Mouse (Mus musculus): Measurements from ENCODE around the gene Slc39a11. TPM values are rescaled to one million over a fixed set of nuclear protein-coding genes. Genes with fewer than 3 reads are reported as not detected.

Slc39a11 gene
- polyA plus RNA-seq, 1 experiment from 2014 or later: 18.6 TPM

DNA sequence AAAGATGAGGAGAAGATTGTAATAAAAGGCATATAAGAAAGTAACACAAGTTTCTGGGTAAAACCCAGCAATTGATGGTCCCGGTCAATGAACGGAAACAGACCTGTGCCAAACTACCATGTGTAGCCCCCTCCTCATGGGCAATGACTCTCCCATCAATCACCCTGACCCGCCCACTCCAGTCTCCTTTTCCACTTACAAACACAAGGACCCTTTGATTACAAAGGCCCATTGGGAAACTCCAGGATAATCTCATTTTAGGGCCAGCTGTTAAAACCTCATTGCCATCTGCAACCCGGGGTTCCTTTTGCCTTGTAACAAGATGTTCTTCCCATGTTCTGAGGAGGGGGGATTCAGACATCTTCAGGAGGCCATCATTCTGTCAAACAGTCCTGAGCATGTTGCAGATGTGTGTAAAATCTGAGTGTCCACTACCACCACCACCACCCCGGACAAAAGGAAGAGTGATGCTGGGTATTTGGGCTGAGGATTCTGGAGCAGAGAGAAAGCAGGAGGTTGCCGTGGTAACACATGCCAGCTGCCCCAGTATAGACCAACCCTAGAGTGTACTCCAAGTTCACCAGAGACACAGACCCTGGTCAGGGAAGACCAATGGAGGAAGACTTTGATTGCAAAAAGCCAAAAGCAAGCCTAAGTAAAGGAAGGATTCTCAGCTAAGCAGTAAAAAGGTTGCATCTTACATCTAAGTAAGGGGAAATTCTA is 419.3 kb downstream of the Slc39a11 start:
- no peak overlapping the region for H3K27ac ChIP-seq (ENCODE audit: low read length)
- H3K9ac ChIP-seq (replicated peaks; ENCODE audit: low read depth, low read length): no peak overlapping the region
- no peak overlapping the region for H3K4me3 ChIP-seq (ENCODE audit: low read depth, low read length)
- H3K4me1 ChIP-seq (ENCODE audit: control insufficient read depth, insufficient read depth, low read length): 0 out of 2 replicates have a peak, but pooled peaks cover 3% of the 10 kb centered on the region
- WGBS: 67% methylated on average over 6 of the region's 6 CpGs
- no peaks in the 10 kb centered on the region for H3K36me3 ChIP-seq (ENCODE audit: control insufficient read depth, insufficient read depth, low read length)
- H3K4me2 ChIP-seq (replicated peaks; ENCODE audit: low read depth, low read length): no peak overlapping the region
- no peak for ATAC-seq (ENCODE audit: insufficient number of reproducible peaks, insufficient read depth, low FRiP score, low read depth)
- no peaks in the 10 kb centered on the region for H3K27me3 ChIP-seq (ENCODE audit: control insufficient read depth, insufficient read depth, low read length)
- H3K9me3 ChIP-seq (ENCODE audit: control insufficient read depth, low read depth, low read length): no peaks in the 10 kb centered on the region

DNA sequence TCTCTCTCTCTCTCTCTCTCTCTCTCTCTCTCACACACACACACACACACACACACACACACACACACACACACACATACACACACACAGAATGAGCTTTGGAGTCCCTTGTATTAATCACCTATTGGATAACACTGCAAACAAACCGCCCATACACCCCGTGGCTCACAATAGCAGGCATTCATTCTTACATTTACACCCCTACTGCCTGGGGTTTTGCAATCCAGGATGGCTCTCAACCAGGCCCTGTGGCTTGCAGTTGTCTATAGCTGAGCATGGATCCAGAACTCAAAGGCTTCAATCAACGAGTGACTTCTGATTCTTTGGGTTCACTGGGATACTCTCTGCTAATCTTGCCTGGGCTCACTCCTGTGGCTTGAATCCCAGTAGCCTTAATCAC is 424.1 kb downstream of the Slc39a11 start:
- 0 out of 2 replicates have a peak, but pooled peaks cover 6% of the 10 kb centered on the region for H3K4me1 ChIP-seq (ENCODE audit: control insufficient read depth, insufficient read depth, low read length)
- H3K9me3 ChIP-seq (ENCODE audit: control insufficient read depth, low read depth, low read length): no peaks in the 10 kb centered on the region
- no peaks in the 10 kb centered on the region for H3K36me3 ChIP-seq (ENCODE audit: control insufficient read depth, insufficient read depth, low read length)
- WGBS: 55% methylated on average over 3 of the region's 3 CpGs
- no peak for ATAC-seq (ENCODE audit: insufficient number of reproducible peaks, insufficient read depth, low FRiP score, low read depth)
- H3K4me2 ChIP-seq (replicated peaks; ENCODE audit: low read depth, low read length): no peak overlapping the region
- H3K4me3 ChIP-seq (ENCODE audit: low read depth, low read length): no peak overlapping the region
- no peaks in the 10 kb centered on the region for H3K27me3 ChIP-seq (ENCODE audit: control insufficient read depth, insufficient read depth, low read length)
- no peak overlapping the region for H3K9ac ChIP-seq (replicated peaks; ENCODE audit: low read depth, low read length)
- H3K27ac ChIP-seq (ENCODE audit: low read length): no peak overlapping the region

DNA sequence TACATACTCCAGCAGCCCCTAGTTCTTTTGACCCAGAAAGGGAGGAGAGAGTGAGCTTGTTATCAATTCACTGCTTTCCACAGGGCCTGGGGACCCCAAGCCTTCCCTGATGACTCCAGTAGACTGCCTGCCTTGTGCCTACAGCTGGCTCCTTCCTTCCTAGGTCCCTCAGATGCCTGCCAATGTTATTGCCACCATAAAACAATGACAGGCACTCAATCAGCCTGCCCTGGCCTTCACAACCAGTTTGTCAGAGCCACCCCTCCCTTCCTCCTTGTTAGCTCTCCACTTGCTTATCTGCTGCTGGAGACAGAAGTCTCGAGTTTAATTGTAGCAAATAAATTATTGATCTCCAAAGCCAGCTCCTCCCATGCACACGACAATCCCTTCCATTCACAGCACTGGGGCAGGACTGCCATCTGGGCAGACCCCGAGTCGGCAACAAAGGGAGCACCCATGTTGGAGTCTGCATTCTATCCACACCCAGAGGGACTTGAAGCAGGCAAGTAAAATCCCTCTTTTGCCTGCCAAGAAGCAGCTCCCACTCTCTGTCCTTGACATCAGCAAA is 426.0 kb downstream of the Slc39a11 start:
- Histone ChIP-seq H3K4me3 (ENCODE audit: low read depth, low read length) (no peak overlapping the region), H3K27me3 (ENCODE audit: control insufficient read depth, insufficient read depth, low read length) (no peaks in the 10 kb centered on the region), H3K9ac (replicated peaks; ENCODE audit: low read depth, low read length) (no peak overlapping the region), H3K4me1 (ENCODE audit: control insufficient read depth, insufficient read depth, low read length) (0 out of 2 replicates have a peak, but pooled peaks cover 6% of the 10 kb centered on the region), H3K36me3 (ENCODE audit: control insufficient read depth, insufficient read depth, low read length) (no peaks in the 10 kb centered on the region), H3K4me2 (replicated peaks; ENCODE audit: low read depth, low read length) (no peak overlapping the region), H3K27ac (ENCODE audit: low read length) (no peak overlapping the region), H3K9me3 (ENCODE audit: control insufficient read depth, low read depth, low read length) (no peaks in the 10 kb centered on the region)
- ATAC-seq (ENCODE audit: insufficient number of reproducible peaks, insufficient read depth, low FRiP score, low read depth): no peak
- WGBS: 58% methylated on average over 4 of the region's 4 CpGs

DNA sequence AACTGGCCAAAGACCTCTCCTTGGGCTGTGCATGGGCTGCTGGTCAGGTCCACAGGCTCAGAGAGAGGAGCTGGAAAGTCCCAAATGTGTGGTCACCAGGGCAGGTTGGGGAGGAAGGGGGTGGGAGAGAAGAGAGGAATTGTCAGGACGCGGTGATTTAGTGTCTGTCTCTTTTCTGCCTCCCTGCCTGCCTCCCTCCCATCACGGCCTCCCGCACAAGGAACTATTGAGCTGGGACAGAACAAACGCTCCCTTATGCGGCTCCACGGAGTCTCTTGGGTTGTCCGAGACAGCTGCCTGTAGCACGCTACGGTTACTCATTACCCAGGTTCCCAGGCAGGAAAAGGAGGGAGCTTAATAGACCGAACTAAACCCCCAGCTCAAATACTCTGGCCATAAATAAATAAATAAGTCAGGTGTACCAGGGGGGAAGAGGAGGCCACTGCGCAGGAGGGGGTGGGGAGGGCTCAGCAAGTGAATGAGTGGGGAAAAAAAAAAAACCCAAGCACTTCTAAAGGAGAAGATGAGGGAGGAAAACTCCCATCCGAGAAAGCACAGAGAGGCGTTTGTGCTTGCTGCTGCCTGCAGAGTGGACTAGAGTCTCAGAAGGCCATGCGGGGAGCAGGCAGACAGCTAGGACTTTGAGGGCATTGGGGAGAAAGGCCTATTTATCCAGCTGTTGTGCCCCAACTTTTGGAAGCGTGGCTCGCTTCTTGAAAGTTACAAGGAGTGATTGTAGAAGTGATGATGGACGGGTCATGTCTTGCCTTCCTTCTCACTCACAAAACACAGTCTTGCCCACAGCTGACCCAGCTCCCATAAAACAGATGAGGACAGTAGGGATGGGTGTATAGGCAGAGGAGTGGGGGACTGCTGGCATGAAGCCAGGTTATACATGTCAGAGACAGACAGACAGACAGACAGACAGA is 428.3 kb downstream of the Slc39a11 start:
- 34% methylated on average over 18 of the region's 18 CpGs for WGBS
- Histone ChIP-seq H3K4me2 (replicated peaks; ENCODE audit: low read depth, low read length) (no peak overlapping the region), H3K4me3 (ENCODE audit: low read depth, low read length) (no peak overlapping the region), H3K9ac (replicated peaks; ENCODE audit: low read depth, low read length) (no peak overlapping the region), H3K36me3 (ENCODE audit: control insufficient read depth, insufficient read depth, low read length) (no peaks in the 10 kb centered on the region), H3K9me3 (ENCODE audit: control insufficient read depth, low read depth, low read length) (no peaks in the 10 kb centered on the region), H3K4me1 (ENCODE audit: control insufficient read depth, insufficient read depth, low read length) (0 out of 2 replicates have a peak, but pooled peaks cover 6% of the 10 kb centered on the region), H3K27ac (ENCODE audit: low read length) (peak overlapping the region; percentile 48; the same call in 1 of the 2 replicates), H3K27me3 (ENCODE audit: control insufficient read depth, insufficient read depth, low read length) (no peaks in the 10 kb centered on the region)
- peak; percentile 86; the same call in 1 of the 2 replicates for ATAC-seq (ENCODE audit: insufficient number of reproducible peaks, insufficient read depth, low FRiP score, low read depth)

DNA sequence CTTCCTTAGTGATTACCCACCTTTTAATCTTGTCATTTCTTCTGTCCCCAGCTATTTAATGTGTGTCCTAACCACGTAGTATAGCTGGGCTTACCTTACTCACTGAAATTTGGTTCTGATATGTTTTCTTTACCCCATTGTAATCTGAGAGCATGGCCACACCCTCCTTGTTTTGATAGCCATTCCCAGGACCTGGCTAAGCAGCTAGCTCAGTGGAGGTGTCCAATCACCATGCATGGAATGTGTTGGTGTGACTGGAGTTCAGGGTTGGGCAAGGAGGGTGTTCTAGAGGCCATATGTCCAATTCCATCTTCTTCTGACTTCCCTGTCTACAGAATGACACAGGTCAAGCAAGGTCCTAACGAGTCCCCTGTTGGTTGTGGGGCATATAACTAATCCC is 429.2 kb downstream of the Slc39a11 start:
- H3K27me3 ChIP-seq (ENCODE audit: control insufficient read depth, insufficient read depth, low read length): no peaks in the 10 kb centered on the region
- 54% methylated on average over 2 of the region's 2 CpGs for WGBS
- H3K4me3 ChIP-seq (ENCODE audit: low read depth, low read length): no peak overlapping the region
- no peak overlapping the region for H3K9ac ChIP-seq (replicated peaks; ENCODE audit: low read depth, low read length)
- H3K4me1 ChIP-seq (ENCODE audit: control insufficient read depth, insufficient read depth, low read length): 0 out of 2 replicates have a peak, but pooled peaks cover 6% of the 10 kb centered on the region
- no peak; the same call in 1 of the 2 replicates for ATAC-seq (ENCODE audit: insufficient number of reproducible peaks, insufficient read depth, low FRiP score, low read depth)
- H3K4me2 ChIP-seq (replicated peaks; ENCODE audit: low read depth, low read length): no peak overlapping the region
- H3K9me3 ChIP-seq (ENCODE audit: control insufficient read depth, low read depth, low read length): no peaks in the 10 kb centered on the region
- 0 out of 2 replicates have a peak overlapping the region, but pooled peaks have one; percentile 48 for H3K27ac ChIP-seq (ENCODE audit: low read length)
- no peaks in the 10 kb centered on the region for H3K36me3 ChIP-seq (ENCODE audit: control insufficient read depth, insufficient read depth, low read length)

DNA sequence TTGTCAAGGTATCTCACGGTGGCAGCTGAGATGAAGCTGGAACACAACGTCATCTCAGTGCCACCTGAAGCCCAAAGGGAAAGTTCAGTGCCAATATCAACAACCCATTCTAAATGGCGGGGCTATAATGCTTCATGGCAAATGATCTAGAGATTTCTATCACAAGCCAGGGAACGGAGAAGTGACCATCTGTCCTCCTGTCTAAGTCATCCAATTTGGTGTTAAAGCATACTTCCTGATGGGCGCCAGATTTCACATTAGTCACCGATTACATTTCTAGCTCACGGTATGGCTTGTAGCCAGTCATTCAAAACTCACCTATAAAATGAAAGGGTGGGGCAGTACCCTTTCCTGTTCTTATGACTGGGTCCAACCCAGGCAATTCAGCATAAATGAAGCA is 435.1 kb downstream of the Slc39a11 start:
- WGBS: 84% methylated on average over 7 of the region's 7 CpGs
- H3K4me1 ChIP-seq (ENCODE audit: control insufficient read depth, insufficient read depth, low read length): no peaks in the 10 kb centered on the region
- ATAC-seq (ENCODE audit: insufficient number of reproducible peaks, insufficient read depth, low FRiP score, low read depth): no peak
- H3K4me3 ChIP-seq (ENCODE audit: low read depth, low read length): no peak overlapping the region
- no peak overlapping the region for H3K4me2 ChIP-seq (replicated peaks; ENCODE audit: low read depth, low read length)
- H3K9ac ChIP-seq (replicated peaks; ENCODE audit: low read depth, low read length): no peak overlapping the region
- no peak overlapping the region for H3K27ac ChIP-seq (ENCODE audit: low read length)
- no peaks in the 10 kb centered on the region for H3K9me3 ChIP-seq (ENCODE audit: control insufficient read depth, low read depth, low read length)
- H3K27me3 ChIP-seq (ENCODE audit: control insufficient read depth, insufficient read depth, low read length): no peaks in the 10 kb centered on the region
- no peaks in the 10 kb centered on the region for H3K36me3 ChIP-seq (ENCODE audit: control insufficient read depth, insufficient read depth, low read length)

DNA sequence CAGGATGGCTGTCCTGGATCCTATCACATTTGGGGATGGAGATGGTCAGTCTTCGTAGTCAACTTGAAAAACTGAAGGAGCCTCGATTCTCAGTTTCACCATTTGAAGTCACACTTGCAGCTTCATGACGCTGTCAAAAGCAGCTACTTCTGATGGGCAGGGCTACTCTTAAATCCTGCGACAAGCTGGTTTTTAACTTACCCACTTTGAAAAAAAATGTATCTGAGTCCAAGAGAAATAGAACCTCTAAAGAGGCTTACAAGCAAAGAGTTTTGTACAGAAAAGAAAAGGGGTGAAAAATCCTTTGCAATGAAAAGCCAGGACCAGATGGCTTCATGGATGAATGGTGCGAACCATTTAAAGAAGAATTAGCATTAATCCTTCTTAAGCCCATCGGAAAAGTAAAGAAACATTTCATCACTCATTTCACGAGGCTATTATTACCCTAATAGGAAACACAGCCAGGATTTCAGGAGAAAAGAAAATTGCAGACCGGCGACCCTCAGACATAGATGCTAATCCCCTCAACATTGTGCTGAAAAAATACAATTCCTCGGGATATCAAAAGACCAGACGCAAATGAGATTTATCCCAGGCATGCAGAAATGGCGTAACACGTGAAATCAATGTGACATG is 437.4 kb downstream of the Slc39a11 start:
- no peak overlapping the region for H3K4me2 ChIP-seq (replicated peaks; ENCODE audit: low read depth, low read length)
- ATAC-seq (ENCODE audit: insufficient number of reproducible peaks, insufficient read depth, low FRiP score, low read depth): no peak
- H3K9me3 ChIP-seq (ENCODE audit: control insufficient read depth, low read depth, low read length): no peaks in the 10 kb centered on the region
- no peaks in the 10 kb centered on the region for H3K4me1 ChIP-seq (ENCODE audit: control insufficient read depth, insufficient read depth, low read length)
- H3K9ac ChIP-seq (replicated peaks; ENCODE audit: low read depth, low read length): no peak overlapping the region
- H3K4me3 ChIP-seq (ENCODE audit: low read depth, low read length): no peak overlapping the region
- WGBS: 62% methylated on average over 13 of the region's 13 CpGs
- no peak overlapping the region for H3K27ac ChIP-seq (ENCODE audit: low read length)
- no peaks in the 10 kb centered on the region for H3K36me3 ChIP-seq (ENCODE audit: control insufficient read depth, insufficient read depth, low read length)
- H3K27me3 ChIP-seq (ENCODE audit: control insufficient read depth, insufficient read depth, low read length): no peaks in the 10 kb centered on the region
